Mouse (Mus musculus) right cerebral cortex, adult 2 months (tissue): Measurements from ENCODE around the gene Tnf.
A peak's percentile ranks its signal among the peaks of the same experiment; 100 is the strongest.

Experiments used
- DNase-seq, 2 experiments: peaks; one replicate each; pipeline ENCODE4 v3.0.0; 2021 to 2022; ENCODE audit warnings: low spot score in 2 of 2

Gene Tnf

DNA sequence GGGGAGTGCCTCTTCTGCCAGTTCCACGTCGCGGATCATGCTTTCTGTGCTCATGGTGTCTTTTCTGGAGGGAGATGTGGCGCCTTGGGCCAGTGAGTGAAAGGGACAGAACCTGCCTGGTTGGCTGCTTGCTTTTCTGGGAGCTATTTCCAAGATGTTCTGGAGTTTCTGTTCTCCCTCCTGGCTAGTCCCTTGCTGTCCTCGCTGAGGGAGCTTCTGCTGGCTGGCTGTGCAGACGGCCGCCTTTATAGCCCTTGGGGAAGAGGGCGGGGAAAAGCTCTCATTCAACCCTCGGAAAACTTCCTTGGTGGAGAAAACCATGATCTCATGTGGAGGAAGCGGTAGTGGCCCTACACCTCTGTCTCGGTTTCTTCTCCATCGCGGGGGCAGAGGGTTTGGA lies at the start of gene Tnf:
Gene Tnf, minus strand, starts transcription at position 221 of the 400 bp plus-strand sequence.
- DNase-seq = no peak

DNA sequence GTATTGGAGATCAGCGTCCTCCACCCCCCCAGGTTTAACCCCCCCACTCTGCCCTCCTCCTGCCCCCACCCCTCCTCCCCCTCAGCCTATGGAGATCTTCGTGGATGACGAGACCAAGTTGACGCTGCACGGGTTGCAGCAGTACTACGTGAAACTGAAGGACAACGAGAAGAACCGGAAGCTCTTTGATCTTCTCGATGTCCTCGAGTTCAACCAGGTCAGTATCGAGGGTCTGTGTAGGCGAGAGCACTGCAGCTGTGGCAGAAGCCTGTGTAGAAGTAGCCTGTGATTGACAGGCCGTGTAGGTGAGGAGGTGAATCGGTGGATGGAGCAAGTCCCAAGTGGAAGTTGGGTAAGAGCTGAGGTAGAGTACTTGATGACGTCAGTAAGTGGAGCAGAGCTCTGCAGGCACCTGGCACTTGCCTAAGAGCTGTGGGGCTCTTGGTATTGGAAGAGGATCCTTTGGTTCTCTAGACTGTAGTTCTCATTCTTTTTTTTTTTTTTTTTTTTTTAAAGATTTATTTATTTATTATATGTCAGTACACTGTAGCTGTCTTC lies 49.4 kb upstream of the Tnf start:
- no peak for DNase-seq

DNA sequence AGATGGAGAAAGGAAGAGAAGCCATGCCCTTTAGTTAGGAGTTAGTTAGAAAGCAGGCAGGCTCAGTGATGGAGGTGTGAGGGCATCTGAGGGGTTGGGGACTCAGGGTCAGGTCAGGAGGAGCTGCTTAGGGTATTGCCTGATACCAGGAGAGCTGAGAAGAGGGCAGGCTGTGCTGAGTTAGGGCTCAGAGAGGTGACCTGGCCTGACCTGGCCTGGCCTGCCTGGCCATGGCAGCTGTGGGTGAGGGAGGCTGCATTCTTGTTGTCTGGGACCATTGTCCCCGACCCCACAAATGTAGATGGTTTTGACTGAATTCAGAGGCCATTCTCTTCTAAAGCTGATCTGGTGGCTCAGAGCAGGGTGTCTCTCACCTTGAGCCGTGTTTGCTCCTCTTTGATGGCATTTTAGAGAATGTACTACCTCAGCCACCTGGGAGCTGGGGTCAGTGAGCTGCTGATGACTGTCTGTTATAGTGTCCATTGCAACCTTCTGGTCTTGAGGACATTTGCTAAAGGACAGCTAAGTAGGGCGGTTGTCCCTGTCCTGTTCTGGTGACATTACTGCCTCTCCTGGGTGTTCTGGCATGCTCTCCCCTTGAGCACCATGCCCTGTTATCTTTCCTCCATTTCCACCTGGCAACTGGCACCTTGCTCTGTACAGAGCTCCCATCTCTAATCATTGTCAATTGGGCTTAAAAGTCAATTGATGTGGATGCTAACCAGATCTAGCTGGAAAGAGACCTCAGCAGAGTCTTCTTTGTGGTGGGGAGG lies 48.7 kb upstream of the Tnf start:
- DNase-seq = no peak

DNA sequence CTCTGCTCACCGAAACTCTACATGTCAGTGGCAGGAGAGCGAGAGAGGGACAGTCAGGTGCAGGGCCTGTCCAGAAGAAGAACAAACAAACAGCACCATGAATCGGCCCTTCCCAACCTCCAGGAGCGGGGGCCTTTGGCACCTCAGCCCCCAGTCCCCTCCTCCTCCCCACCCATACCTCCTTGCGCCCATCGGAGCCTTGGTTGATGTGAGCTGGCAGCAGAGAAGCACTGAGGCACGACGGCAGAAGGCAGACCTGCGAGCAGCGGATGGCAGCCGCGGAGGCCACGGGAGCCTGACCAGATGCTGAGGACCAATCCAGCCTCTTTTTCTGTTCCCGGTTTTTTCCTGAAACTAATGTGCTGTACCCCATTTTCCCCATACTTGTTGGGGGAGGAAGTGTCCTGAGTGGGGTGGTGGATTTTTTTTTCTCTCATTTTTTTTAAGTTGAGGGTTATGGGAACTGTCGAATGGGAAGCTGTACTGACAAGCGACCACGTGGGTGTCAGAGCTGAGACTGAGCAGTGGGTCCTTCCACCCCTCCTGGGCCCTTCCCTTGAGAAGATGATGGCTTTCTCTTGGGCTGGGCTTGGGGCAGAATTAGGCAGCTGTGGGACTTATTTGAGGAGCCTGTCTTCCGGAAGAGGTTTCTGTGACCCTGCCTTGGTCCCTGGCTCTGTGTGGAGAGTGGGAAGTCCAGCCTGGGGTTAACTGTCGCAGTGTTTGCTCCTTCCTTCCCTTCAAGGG lies 47.8 kb upstream of the Tnf start:
- DNase-seq = no peak

DNA sequence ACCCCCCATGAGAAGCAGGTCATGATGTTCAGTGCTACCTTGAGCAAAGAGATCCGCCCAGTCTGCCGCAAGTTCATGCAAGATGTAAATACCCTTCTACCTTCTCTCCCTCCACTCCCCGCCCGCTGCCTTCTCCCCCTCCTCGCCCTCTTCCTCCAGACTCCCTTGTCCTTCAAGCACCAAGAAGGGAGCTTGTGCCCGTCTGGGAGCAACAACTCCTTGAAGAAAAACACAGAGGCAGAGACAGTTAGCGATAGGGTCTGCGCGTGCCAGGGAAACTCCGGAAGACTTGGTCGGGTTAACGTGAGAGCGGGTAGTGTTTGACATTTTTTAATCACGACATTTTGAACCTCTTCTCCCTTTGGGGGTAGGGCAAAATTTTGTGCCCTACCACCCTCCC lies 47.2 kb upstream of the Tnf start:
- no peak for DNase-seq

DNA sequence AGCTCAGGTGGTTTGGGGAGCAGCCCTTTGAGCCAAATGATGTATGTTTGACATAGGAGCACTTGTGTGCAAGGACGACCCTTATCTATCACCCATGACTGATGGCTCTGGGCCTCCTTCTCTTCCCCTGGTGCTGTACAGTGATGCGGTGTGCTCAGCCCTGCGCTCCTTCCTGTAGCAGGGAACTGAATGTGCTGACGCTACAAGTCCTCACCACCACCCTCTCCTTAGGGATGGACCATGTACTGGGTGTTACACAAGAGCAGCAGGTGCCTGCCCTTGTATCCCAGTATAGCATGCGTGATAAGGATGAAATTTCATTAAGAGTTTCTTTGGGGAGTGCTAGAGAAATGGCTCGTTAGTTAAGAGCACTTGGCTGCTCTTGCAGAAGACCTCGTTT lies 45.3 kb upstream of the Tnf start:
- no peak for DNase-seq

DNA sequence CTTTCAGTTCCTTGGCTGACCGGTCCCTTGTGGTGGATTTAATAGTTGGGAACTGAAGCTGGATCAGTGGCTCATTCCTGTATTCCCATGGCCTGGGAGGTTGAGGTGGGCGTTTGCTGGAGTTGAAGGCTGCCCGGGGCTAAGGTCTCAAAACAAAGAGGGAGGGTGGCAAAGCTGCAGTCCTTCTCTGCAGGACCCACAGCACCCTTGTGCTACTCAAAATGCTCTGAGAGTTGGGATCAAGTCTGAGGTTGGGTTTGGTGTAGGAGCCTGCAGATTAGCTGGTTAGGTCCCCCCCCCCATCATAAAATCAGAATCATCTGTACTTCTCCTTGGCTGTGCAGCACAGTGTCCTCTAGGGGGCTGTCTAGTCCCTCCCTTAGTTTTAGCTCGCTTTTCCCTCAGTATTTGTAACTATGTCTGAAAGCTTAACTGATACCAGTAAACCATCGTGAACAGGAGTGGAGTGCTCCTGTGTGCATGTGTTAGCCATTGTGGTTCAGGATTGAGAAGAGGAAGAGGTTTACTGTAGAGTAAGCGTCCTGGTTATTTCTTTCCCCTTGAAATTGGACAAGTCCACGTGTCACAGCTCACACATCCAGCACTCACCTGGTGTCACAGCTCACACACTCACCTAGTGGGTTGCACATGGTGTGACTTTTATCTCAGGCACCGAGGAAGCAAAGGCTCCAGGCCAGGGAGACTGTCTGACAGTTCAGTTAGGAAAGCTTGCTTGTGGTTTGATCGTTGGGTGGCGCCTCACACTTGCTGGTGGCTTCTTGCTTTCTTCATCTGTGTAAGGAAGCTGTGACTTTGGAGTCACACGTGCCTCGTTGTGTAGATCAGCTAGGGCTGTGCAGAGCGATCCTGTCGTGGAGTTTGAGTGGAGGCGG lies 44.2 kb upstream of the Tnf start:
- DNase-seq = no peak

DNA sequence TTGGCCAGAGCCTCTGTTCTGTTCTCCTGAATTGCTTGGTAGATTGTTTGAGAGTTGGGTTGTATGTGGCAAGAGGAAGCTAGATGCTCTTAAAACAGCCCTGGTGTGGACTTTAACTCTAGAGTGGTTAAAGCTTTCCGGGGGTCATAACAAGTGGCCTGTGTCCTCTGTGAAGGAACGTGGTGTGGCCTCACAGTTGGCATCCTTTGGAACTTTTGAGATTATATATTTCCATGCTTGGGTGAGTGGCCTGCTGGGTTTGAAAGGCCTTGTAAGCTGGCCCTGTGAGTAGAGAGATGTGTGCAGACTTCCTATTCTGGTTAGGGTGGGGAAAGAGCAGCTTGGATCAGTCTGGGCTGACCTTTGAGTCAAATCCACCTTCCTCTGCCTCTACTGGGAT lies 43.2 kb upstream of the Tnf start:
- no peak for DNase-seq

DNA sequence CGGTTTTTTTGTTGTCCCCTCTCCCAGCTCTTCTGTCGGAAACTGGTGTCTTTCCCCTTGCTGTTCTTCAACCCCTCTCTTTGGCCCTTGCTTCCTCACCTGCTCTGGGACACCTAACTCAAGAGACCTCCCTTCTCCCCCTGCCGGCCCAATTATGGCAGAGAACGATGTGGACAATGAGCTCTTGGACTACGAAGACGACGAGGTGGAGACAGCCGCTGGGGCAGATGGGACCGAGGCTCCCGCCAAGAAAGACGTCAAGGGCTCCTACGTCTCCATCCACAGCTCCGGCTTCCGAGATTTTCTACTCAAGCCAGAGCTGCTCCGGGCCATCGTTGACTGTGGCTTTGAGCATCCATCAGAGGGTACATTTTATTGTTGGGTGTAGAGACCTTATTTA lies 41.3 kb upstream of the Tnf start:
- DNase-seq = peak in 1 of 2 experiments; percentile 59

DNA sequence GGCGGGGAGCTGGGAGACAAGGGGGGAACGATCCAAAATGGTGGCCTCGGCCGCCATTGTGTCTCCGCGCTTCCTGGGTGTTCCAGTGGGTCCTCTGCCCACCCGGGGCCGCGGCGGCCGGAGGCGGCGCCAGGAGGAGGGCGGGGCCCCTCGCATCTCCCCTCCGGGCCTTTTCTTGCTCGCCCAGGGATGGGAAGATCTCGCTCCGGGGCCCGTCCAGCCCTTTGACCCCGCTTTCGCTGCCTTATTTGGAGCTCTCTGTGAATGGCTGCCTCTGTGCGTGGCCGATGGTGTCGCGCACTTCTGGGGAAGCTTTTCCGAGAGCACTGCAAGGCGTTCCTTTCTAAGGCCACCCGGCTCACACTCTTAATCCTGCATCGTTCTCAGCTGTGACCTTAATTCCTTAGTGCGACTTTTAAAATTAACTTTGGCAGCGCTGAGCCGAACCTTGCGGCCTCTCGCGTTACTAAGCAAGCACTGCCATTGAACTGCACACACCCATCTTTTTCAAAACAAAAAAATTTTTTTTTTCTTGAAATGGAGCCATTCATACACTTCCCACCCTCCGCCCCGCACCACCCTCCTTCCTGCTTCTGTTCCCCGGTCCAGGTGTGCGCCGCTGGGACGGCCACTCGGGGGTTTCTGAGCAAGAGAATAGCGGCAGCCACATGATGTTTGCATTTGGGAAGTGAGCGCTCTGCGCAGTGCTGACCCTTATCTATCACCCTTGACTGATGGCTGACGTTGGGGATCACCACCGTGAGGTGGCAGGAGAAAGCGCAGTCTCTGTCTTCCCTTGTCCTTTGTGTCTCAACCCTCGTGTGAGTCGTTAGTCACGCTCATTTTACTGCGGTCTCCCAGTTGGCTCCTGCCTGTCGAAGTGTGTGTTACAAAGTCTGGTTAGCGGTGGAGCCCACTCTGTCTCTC lies 40.5 kb upstream of the Tnf start:
- peak; percentile 53 to 69 for DNase-seq

DNA sequence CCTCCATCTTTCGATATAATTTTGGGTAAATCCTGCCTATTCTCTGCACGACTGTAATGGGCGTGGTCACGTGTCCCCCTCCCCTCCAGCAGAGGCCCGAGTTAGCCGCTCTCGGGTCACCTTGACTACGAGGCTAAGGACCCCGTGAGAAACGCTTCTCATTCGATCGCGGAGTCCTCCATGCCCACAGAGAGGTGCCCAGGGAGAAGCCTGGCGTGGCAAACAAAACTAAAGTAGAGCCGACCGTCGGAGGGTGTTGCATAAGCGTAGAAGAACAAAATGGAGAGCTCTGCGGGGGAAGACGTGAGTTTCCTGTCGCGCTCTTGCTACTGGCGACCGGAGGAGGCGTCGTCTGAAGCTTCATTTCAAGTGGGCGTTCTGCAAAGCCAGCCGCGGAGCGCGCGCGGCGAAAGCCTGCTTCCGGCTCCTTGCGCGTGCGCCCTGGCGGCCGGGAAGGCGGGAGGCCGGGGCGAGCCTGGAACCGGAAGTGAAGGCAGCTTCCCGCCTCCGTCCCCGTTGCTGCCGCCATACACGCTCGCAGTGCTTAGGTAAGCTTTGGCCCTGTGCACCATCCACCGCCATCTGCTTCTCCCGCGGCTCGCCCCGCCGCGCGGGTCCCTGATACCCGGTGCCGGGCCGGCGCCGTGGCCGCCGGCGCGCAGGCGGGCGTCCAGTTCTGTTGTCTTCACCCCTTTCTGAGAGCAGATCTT lies 39.7 kb upstream of the Tnf start, which contains the start of gene Ddx39b:
Gene Ddx39b, plus strand, starts transcription at position 442 of the 710 bp plus-strand sequence.
- DNase-seq = peak; percentile 95 to 96

DNA sequence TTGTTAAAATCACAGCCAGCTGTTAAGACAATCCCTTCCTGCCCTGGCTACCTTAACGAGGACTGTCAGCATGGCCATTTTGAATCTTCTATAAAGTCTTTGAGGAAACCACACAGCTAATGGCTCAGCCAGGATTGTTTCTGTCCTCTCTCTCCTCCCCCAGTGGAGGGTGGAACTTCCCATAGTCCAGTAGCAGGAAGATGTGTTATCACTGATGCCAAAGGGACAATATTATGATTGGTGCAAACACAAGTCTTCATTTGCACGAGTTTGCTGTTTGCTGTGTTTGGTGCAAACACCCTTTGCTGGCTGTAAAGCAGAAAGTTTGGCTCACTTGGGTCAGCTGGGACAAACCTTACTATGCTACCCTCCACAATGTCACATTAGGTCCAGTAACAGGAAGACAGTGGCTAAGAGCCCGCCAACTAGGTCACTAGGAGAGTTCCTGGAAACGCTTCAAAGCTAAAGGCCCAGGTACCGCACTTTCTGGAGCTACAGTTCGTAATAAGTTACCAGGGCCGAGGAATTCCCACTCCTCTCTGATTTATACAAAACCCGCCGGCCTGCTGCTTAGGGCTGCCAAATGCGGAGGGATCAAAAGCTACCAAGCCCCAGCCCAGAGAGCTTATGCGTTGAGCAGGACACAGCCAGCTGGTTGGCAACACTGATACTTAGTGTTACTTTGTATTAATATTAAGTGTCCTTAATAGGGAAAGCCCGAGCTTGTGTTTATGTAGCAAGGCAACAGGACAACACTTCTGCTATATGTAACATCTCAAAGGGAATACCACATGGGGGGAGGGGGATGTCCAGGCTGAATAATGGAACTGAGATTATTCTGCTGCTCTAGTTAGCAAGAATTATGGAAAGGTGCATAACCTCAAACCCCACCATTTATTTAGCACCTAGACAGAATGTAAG lies 38.8 kb upstream of the Tnf start:
- no peak for DNase-seq

DNA sequence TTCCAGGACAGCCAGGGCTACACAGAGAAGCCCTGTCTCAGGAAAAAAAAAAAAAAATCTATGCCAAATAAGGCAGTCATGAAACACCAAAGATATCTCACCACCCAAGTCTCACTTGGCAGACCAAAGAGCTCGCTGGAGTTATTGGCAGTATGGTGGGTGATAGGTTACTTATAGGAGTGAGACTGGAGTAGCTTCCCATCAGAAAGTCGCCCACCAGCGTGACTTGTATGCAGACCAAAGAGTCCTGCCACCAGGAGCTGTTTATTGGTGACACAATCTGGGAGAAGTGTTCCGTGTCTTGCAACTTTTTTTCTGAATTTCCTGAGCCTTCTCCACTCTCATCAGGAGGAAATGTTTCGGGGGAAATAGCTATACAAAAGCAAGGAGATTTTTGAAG lies 37.9 kb upstream of the Tnf start:
- no peak for DNase-seq

DNA sequence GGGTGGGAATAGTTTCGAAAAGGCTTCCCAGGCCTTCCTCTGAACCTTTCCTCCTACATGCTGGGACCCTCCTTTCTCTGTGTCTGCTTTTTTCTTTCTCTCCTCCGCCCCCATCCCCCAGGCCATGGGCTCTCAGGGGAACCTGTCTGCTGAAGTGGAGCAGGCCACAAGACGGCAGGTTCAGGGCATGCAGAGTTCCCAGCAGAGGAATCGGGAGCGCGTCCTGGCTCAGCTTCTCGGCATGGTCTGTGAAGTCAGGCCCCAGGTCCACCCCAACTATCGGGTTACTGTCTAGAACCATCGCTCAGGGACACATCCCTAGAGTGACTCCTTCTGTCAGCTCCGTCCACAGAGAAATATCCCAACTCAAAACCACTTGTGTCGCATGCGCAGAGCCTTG lies 35.7 kb upstream of the Tnf start:
- no peak for DNase-seq

DNA sequence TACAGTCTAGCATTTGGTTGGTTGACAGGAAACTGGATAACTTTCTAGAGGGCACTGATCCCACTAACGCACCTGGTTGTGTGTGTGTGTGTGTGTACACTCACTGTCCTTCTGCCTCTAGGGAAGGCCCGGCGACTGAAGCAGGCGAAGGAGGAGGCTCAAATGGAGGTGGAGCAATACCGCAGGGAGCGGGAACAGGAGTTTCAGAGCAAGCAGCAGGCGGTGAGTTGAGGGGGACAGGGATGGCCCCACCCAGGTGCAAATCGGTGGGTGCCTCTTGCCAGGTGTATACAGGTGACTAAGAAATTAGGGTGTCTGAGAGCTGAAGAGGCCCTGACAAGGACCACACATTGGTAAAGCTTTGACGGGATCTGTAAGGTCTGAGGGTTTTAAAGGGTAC lies 35.2 kb upstream of the Tnf start:
- DNase-seq = no peak

DNA sequence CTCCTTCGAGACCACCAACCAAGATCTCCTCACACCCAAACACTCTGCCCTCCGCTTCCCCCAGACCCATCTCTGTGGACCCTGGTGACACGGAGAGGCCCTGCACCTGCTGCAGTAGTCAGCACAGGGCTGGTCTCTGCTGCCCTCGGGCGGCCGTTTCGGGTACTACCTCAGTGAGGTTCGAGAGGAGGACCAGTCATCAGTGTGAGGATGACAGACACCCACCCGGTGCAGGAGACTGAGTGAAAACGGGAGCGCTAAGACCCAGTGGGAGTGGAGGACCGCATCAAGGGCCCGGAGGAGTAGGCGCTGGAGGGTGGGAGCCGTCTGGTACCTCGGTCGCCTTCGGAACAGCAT lies 34.6 kb upstream of the Tnf start:
- peak; percentile 99 to 100 for DNase-seq

DNA sequence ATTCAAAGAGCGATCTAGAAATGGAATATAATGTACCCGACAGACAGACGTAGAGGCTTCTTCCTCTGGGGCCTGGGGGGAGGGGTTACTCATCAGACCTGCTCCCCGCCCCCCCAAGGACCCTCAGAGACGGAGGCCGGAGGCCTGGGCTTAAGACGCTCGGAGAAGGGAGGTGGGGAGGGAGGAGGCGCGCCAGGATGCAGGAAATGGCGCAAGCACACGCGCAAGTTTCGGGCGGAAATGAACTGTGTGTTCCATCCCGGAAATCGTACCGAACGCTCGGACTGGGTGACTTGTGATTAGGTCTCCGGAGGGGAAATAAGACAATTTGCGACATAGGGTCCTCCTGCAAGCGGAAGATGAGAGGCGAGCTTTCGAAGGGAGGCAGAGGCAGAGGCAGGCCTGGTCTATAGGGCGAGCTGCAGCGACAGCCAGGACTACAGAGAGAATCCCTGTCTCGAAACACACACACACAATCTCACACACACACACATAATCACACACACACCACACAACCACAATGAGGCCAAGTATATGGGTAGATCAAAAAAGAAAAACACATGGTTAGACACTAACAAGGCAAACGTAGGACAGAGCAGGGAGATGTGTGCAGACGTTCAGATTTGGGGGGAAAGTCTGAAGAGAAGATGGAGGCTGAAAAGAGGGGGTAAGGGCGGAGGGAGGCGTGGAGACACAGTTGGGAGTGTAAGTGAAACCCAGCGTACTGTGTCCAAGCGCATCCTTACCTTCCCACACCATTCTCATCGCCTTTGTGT lies 34.0 kb upstream of the Tnf start, which contains the start of gene Nfkbil1:
Gene Nfkbil1, minus strand, starts transcription at position 179 of the 776 bp plus-strand sequence.
- DNase-seq = peak; percentile 93 to 94

DNA sequence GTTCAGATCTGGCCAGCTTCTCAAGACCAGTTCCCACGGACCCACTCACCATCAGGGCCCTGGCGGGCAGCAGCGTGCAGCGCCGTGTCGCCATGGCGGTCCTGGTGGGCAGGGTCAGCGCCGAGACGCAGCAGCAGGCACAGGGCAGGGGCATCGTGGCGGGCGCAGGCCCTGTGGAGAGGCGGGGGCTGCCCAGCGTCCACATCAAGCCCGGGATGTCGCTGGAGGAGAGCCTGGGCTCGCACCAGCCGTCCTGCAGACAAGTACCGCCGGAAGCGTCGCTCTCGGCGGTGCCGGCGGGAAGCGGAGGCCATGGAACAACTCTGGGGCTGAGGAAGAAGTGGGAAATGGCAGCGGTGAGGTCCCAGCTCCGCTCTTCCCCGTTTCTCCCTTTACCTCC lies 33.1 kb upstream of the Tnf start:
- DNase-seq = no peak
